Mouse (Mus musculus) liver, embryonic 13.5 days (tissue): ENCODE data around the gene Adgrg1. TPM values are rescaled to one million over a fixed set of nuclear protein-coding genes. Genes with fewer than 3 reads are reported as not detected.
A peak's percentile ranks its signal among the peaks of the same experiment; 100 is the strongest.

Experiments
- ATAC-seq: fragments of 200-750 bp; cut with Nextera tagmentation; 2 replicates; pipeline ENCODE4 v1.8.0; 2017; ENCODE audit warnings: low read depth, mild to moderate bottlenecking, moderate number of reproducible peaks, moderate library complexity
- DNase-seq: peaks from one replicate; pipeline ENCODE4 v3.0.0; 2022
- H3K27ac ChIP-seq: fragments of 300-500 bp; sonication (generic); 2 replicates; pipeline ENCODE4 v1.5.1; 2015; ENCODE audit warnings: moderate library complexity, mild to moderate bottlenecking, inconsistent platforms
- H3K27me3 ChIP-seq: fragments of 300-500 bp; sonication (generic); 2 replicates; pipeline ENCODE4 v1.6.1; 2015; ENCODE audit warnings: mild to moderate bottlenecking, inconsistent platforms
- H3K36me3 ChIP-seq: fragments of 300-500 bp; sonication (generic); 2 replicates; pipeline ENCODE4 v1.6.1; 2015; ENCODE audit warnings: mild to moderate bottlenecking, inconsistent platforms
- H3K4me1 ChIP-seq: fragments of 300-500 bp; sonication (generic); replicated peaks from 2 replicates; pipeline ENCODE4 v1.6.1; 2015; ENCODE audit warnings: inconsistent platforms
- H3K4me2 ChIP-seq: fragments of 300-500 bp; sonication (generic); 2 replicates; pipeline ENCODE4 v1.6.1; 2015; ENCODE audit warnings: inconsistent platforms, mild to moderate bottlenecking, moderate library complexity
- H3K4me3 ChIP-seq: fragments of 300-500 bp; sonication (generic); replicated peaks from 2 replicates; pipeline ENCODE4 v1.5.1; 2015; ENCODE audit warnings: mild to moderate bottlenecking, inconsistent platforms
- H3K9ac ChIP-seq: fragments of 300-500 bp; sonication (generic); 2 replicates; pipeline ENCODE4 v1.6.1; 2015; ENCODE audit warnings: mild to moderate bottlenecking, inconsistent platforms
- H3K9me3 ChIP-seq: fragments of 300-500 bp; sonication (generic); replicated peaks from 2 replicates; pipeline ENCODE4 v1.6.1; 2016; ENCODE audit warnings: inconsistent platforms
- WGBS: fragments of 180-500 bp; shearing (Covaris S2); methylation state at CpG from one replicate; pipeline ENCODE4 v1.1.7; 2015; ENCODE audit not compliant: insufficient replicate concordance; 5-methylcytosine and 5-hydroxymethylcytosine counted together
- polyA plus RNA-seq: library from polyadenylated mRNA; unstranded; fragments of >200 nt; fragmentation: Nextera tagmentation; extraction: Ambion mirVana; gene quantifications from 2 replicates; pipeline ENCODE4 v1.2.1, GENCODE M21; 2015

The Adgrg1 gene
- 42.7 and 55.6 TPM in 2 replicates for polyA plus RNA-seq

DNA sequence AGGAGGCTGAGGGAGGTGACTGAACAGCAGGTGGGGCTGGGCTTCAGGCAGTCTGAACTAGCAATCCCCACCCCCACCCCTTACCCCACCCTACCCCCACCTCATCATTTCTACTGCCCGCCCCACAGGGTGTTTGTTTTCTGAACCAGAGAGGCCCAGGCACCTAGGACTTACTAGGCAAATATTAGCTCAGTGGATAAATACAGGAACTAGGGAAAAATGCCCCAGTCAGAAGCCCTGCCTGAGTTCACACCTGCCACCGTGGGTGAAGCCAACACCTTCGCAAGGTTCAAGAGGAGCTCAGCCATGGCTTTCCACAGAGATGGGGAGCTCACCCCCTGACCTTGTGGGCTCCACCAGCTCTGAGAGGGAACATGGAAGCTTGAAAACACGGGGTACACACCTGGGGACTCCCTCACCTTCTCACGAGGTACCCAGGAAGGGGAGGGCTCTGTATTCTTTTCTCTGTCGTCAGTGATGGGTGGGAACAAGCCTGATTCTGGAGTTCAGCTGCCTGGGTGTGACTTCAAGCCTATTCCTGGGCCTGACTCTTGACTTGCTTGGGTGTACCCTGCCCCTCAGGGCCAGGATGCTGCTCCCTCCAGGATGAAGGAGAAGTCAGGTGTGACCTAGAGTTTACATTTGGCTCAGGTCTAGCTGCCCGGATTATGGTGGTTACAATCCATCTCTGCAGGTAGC is at the start of gene Adgrg1:
Gene Adgrg1 (plus strand): TSS at position 285 of the 699 bp plus-strand sequence.
- peaks cover 82% of the 10 kb centered on the region for H3K4me1 ChIP-seq
- H3K27me3 ChIP-seq, result peaks cover 8% of the 10 kb centered on the region; the same call in 1 of the 2 replicates
- WGBS, result 45% methylated on average over 7 of the region's 7 CpGs
- DNase-seq (no peak), ATAC-seq (peak; percentile 49)
- no peak within 1 kb of the TSS; the same call in 1 of the 2 replicates for H3K9ac ChIP-seq
- no peaks in the 10 kb centered on the region for H3K36me3 ChIP-seq
- H3K4me2 ChIP-seq, result no peak within 1 kb of the TSS
- H3K9me3 ChIP-seq, result no peaks in the 10 kb centered on the region
- peak within 1 kb of the TSS; percentile 39 for H3K27ac ChIP-seq
- H3K4me3 ChIP-seq, result no peak within 1 kb of the TSS

DNA sequence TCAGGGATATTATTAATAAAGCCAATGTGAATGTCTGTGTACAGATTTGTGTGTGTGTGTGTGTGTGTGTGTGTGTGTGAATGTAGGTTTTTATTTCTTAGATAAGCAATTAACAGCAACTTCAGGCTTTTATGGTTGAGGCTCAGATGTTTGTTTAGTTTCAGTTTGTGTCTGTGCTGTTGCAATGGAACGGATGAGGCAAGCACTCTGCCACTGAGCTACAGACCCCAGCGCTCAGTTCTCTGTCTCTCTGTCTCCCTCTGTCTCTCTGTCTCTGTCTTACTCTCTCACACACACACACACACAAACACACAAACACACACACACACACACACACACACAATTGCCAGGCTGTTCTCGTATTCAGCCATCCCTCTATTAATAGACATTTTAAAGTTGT is 46.3 kb upstream of the Adgrg1 start:
- no peak for ATAC-seq
- DNase-seq, result no peak
- Histone ChIP-seq H3K4me2 (no peak overlapping the region), H3K9ac (no peak overlapping the region), H3K27me3 (no peaks in the 10 kb centered on the region), H3K9me3 (no peaks in the 10 kb centered on the region), H3K36me3 (no peaks in the 10 kb centered on the region), H3K4me1 (peaks cover 10% of the 10 kb centered on the region), H3K4me3 (no peak overlapping the region), H3K27ac (no peak overlapping the region)
- WGBS, result 56% methylated on average over 3 of the region's 3 CpGs

DNA sequence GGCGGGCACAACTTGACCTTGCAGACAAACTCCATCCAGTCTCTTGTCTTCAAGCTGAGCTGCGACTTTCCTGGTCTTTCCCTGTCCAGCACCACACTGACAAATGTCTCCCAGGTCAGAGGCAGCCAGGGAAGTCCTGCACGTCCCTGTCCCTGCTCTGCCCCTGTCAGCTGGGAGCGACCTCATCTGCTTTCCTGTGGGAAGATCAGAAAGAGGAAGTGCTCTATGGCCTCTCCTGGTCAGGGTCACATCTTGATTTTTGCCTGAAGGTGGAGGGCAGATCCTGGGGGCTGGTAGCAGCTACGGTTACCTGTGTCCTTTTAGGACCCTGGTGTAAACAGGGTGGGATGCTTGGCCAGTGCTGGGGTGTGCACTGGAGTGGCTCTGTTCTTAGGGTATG is 40.6 kb upstream of the Adgrg1 start:
- no peaks in the 10 kb centered on the region for H3K4me1 ChIP-seq

DNA sequence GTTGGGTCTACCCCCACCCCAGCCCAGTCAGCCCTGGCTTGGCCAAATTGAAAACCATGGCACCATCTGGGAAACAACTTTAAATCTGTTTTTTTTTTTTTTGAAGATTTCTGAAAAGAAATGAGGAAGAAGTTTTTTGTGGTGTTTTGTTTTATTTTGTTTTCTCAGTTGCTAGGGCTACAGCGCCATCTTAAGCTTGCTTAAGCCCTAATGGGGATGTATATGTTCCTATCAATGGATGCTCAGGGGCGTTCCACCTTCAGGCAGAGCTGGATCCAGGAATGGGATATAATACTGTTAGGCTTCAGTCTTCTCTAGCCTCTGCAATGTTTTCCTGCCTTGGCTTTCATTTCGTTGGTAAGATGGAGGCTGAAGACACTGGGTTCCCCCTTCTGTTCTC is 39.4 kb upstream of the Adgrg1 start:
- 60% methylated on average over 3 of the region's 3 CpGs for WGBS
- ATAC-seq (no peak), DNase-seq (no peak)
- Histone ChIP-seq H3K27ac (no peak overlapping the region), H3K9me3 (no peaks in the 10 kb centered on the region), H3K36me3 (no peaks in the 10 kb centered on the region), H3K4me3 (no peak overlapping the region), H3K9ac (no peak overlapping the region), H3K4me1 (no peaks in the 10 kb centered on the region), H3K27me3 (peaks cover 9% of the 10 kb centered on the region), H3K4me2 (no peak overlapping the region)

More for the DNA sequence above, 40.6 kb upstream of the Adgrg1 start:
- Histone ChIP-seq H3K36me3 (no peaks in the 10 kb centered on the region), H3K4me3 (no peak overlapping the region), H3K4me2 (no peak overlapping the region), H3K9me3 (no peaks in the 10 kb centered on the region), H3K9ac (no peak overlapping the region), H3K27me3 (peaks cover 9% of the 10 kb centered on the region), H3K27ac (no peak overlapping the region)
- WGBS, result 34% methylated on average over 5 of the region's 5 CpGs
- no peak for DNase-seq
- ATAC-seq, result no peak

DNA sequence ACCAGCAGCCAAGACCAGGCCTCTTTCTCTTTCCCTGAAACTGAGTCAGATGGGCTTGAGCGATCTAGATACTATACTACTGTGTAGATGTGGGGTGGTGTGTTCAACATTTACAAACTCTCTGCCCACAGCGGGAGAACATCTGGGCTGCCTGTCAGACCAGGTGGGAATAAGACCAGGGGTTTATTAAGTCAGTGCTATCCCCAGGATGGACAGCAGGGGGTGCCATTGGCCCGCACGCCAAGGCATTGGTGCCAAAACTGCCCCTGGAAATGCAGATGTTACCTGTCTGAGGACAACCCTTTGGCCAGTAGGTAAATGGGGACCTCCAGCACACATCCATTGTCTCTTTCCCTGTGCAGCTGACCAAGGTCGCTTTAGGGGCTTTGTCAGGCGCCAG is 32.0 kb upstream of the Adgrg1 start:
- WGBS, result 10% methylated on average over 6 of the region's 6 CpGs
- no peak overlapping the region for H3K27ac ChIP-seq
- DNase-seq, result peak; percentile 49
- H3K27me3 ChIP-seq, result peaks cover 17% of the 10 kb centered on the region
- H3K4me2 ChIP-seq, result no peak overlapping the region
- no peaks in the 10 kb centered on the region for H3K9me3 ChIP-seq
- no peaks in the 10 kb centered on the region for H3K4me1 ChIP-seq
- H3K36me3 ChIP-seq, result no peaks in the 10 kb centered on the region
- no peak for ATAC-seq
- H3K4me3 ChIP-seq, result no peak overlapping the region
- H3K9ac ChIP-seq, result no peak overlapping the region

DNA sequence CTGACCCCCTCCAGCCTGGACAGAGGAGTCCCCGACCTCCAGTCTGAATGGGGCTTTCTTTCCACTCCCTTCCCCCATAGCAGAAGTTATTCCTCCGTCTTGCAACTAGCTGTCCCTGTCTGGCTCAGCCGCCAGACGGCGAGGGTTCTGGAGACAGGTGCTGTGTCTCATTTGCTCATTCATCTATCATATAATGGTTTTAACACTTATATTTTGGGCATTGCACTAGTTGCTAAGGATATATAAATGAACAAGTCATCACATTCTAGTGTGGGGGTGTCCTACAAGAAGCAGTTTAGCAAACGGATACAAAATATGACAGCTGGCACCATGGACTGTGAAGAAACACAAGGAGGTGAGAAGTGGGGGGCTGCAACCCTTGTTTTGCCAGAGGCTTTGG is 29.4 kb upstream of the Adgrg1 start:
- H3K9me3 ChIP-seq, result no peaks in the 10 kb centered on the region
- H3K4me2 ChIP-seq, result no peak overlapping the region
- peaks cover 14% of the 10 kb centered on the region for H3K27me3 ChIP-seq
- whole genome bisulfite sequencing, result 57% methylated on average over 6 of the region's 6 CpGs
- no peak for DNase-seq
- H3K4me3 ChIP-seq, result no peak overlapping the region
- no peaks in the 10 kb centered on the region for H3K4me1 ChIP-seq
- no peak overlapping the region for H3K9ac ChIP-seq
- ATAC-seq, result no peak
- no peak overlapping the region for H3K27ac ChIP-seq
- H3K36me3 ChIP-seq, result no peaks in the 10 kb centered on the region

DNA sequence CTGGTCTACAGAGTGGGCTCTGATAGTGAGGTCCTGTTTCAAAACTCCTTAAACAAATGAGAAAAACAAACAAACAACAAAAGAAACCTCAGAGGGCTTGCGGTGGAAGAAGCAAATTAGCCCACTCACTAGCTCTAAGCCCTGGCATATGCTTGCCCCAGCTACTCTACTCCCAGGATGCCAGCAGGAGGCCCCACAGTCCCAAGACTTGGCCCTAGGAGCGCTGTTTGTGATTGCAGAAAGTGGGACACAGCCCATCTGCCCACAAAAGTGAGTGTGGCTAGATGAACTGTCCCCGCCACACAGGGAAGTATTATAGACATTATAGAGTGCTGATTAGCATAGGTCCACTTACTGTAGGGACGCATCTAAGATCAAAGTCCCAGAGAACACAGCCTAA is 26.1 kb upstream of the Adgrg1 start:
- H3K27ac ChIP-seq, result no peak overlapping the region
- peaks cover 7% of the 10 kb centered on the region for H3K4me1 ChIP-seq
- H3K4me3 ChIP-seq, result no peak overlapping the region
- H3K9me3 ChIP-seq, result no peaks in the 10 kb centered on the region
- ATAC-seq (no peak), DNase-seq (no peak)
- WGBS, result 79% methylated on average over 4 of the region's 4 CpGs
- peaks cover 4% of the 10 kb centered on the region for H3K27me3 ChIP-seq
- H3K36me3 ChIP-seq, result no peaks in the 10 kb centered on the region
- no peak overlapping the region for H3K4me2 ChIP-seq
- no peak overlapping the region for H3K9ac ChIP-seq

DNA sequence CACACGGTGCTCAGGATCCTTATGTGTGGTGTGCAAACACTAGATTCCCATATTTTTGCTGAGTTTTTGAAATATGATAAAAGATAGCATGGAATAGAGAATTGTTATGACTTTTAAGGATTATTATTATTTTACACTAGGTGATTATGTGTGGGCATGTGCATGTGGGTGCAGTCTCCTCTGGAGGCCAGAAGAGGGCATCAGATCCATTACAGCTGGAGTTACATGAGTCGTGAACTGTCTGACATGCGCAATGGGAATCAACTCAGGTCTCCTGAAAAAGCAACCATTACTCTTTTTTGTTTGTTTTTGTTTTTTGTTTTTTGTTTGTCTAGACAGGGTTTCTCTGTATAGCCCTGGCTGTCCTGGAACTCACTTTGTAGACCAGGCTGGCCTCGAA is 25.5 kb upstream of the Adgrg1 start:
- WGBS, result 74% methylated on average over 4 of the region's 4 CpGs
- ATAC-seq (no peak), DNase-seq (no peak)
- Histone ChIP-seq H3K36me3 (no peaks in the 10 kb centered on the region), H3K27ac (no peak overlapping the region), H3K4me2 (no peak overlapping the region), H3K4me1 (peaks cover 13% of the 10 kb centered on the region), H3K27me3 (peaks cover 4% of the 10 kb centered on the region), H3K9ac (no peak overlapping the region), H3K4me3 (no peak overlapping the region), H3K9me3 (no peaks in the 10 kb centered on the region)

DNA sequence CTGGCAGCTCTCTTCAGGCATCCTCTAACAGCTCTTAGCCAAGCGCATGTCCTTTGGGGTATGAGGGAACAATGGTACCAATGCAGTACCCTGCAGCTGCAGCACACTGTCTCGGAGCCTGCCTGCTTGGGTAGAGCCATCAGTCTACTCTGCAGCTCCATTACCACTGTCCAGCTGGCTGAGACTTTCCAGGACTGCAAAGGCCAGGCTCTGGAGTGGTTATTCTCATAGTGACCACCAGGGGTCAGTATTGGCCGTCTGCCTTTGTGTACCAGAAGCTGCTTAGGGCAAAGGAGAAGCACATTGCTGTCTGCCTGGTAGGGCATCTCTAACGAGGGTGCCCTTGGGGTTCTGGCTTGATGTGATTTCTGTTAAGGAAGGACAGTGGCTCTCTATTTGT is 24.5 kb upstream of the Adgrg1 start:
- Histone ChIP-seq H3K9me3 (no peaks in the 10 kb centered on the region), H3K27me3 (peaks cover 4% of the 10 kb centered on the region), H3K4me3 (no peak overlapping the region), H3K9ac (no peak overlapping the region), H3K27ac (no peak overlapping the region), H3K4me1 (peaks cover 23% of the 10 kb centered on the region), H3K36me3 (no peaks in the 10 kb centered on the region), H3K4me2 (no peak overlapping the region)
- peak; percentile 61; the same call in 1 of the 2 replicates for ATAC-seq
- peak; percentile 62 for DNase-seq
- WGBS, result 26% methylated on average over 4 of the region's 4 CpGs

DNA sequence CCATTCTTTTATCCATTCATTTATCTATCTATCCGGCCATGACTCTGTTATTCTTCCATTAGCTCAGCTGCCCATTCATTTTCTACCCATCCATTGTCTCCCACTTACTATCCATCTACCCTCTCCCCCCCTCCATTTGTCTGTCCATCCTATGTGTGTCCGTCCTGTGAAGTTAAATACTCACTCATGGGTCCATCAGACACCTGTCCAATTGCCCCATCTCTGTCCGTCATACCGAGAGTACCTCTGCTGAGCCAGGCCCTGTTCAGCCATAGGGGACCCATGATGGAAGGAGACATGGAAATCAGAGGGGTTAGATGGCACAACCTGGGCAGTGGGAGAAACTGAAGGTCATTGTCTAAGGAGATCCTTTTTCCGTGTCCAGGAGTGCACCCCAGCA is 24.1 kb upstream of the Adgrg1 start:
- Histone ChIP-seq H3K9ac (no peak overlapping the region), H3K27ac (no peak overlapping the region), H3K4me3 (no peak overlapping the region), H3K4me2 (no peak overlapping the region), H3K27me3 (peaks cover 2% of the 10 kb centered on the region), H3K4me1 (peaks cover 28% of the 10 kb centered on the region), H3K9me3 (no peaks in the 10 kb centered on the region), H3K36me3 (no peaks in the 10 kb centered on the region)
- no peak for DNase-seq
- WGBS, result 71% methylated on average over 5 of the region's 5 CpGs
- ATAC-seq, result no peak

DNA sequence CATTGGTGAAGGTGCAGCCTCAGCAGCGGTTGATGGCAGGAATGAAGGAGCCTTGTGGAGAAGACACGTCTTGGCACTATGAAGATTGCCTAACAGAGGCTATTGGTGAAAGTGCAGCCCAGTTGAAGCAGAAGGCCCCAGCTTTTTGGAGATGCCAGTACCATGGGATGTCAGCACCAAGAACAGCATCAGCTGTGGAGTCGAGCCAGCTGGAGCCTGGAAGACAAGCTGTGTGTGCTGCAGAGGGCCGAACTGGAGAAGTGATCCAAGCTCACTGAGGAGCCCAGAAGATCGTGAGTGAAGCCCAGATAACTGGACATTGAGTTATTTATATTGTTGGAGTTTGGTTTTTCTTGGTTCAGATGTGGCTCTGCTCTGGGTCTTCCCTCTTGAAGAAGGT is 22.5 kb upstream of the Adgrg1 start:
- peaks cover 36% of the 10 kb centered on the region for H3K4me1 ChIP-seq
- H3K9ac ChIP-seq, result no peak overlapping the region
- DNase-seq (no peak), ATAC-seq (no peak)
- H3K9me3 ChIP-seq, result no peaks in the 10 kb centered on the region
- H3K27me3 ChIP-seq, result no peaks in the 10 kb centered on the region
- WGBS, result 65% methylated on average over 5 of the region's 5 CpGs
- peak overlapping the region; percentile 12; the same call in 1 of the 2 replicates for H3K27ac ChIP-seq
- no peaks in the 10 kb centered on the region for H3K36me3 ChIP-seq
- H3K4me3 ChIP-seq, result no peak overlapping the region
- no peak overlapping the region for H3K4me2 ChIP-seq
